Mouse (Mus musculus) kidney, adult 2 months (tissue): ENCODE results near the gene Cpt1b.

ENCODE experiments used
- CTCF ChIP-seq: fragments of 200-500 bp; conservative IDR thresholded peaks from 2 replicates; pipeline ENCODE4 v1.5.1; 2011; ENCODE audit warnings: low read depth, mild to moderate bottlenecking, control low read depth, low read length, moderate library complexity, mixed read lengths; ENCODE audit not compliant: insufficient read depth, insufficient read length
- POLR2A ChIP-seq: fragments of 200-500 bp; IDR thresholded peaks from one replicate; pipeline ENCODE4 v1.6.1; 2011; ENCODE audit warnings: low read depth, low read length, control low read depth

DNA sequence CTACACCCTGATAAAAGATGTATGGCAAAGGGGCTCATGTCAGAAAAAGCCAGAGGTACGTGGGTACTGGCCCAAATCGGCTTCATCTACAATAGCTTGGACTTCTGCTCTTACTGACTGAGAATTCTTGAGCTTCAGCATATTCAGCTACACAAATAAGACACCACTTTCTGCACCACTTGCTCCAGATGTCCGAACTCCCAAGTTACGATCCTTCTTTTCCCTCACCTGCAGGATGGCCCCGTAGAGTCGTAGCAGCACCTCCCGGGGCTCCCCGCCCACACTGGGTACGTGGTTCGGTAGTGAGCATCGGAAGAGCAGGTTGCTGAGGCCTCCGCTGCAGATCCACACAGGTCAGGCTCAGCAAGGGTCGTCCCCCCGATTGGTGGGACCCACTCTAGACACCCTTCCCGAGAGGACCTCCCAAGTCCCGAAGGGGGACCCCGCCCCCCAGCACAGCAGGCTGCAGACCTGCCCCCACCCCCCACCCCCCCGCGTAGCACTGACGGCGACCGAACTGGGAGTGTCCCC, 3.2 kb upstream of the Cpt1b start:
- TF ChIP-seq POLR2A (no peak), CTCF (no peak)
